Mouse (Mus musculus) G1E-ER4 (cell line): Measurements from ENCODE around the gene Rilp. TPM values are rescaled to one million over a fixed set of nuclear protein-coding genes. Genes with fewer than 3 reads are reported as not detected.

ENCODE experiments used
- GATA1 ChIP-seq: IDR thresholded peaks from one replicate; pipeline ENCODE4 v1.8.0; 2012; ENCODE audit warnings: low read length, inconsistent platforms
- polyA plus RNA-seq: library from polyadenylated mRNA; stranded (reverse); fragments of >175 nt; gene quantifications from 2 replicates; pipeline ENCODE4 v1.2.3, GENCODE M21; 2012

Rilp gene
- polyA plus RNA-seq, 1 experiment = 0.37 TPM

GRCm38 (mm10) chr11:75537491-75538183 is 27.7 kb downstream of the Rilp start:
- no peak for TF ChIP-seq GATA1

GRCm38 (mm10) chr11:75538184-75538969 is 28.5 kb downstream of the Rilp start:
- TF ChIP-seq GATA1 = no peak

GRCm38 (mm10) chr11:75538970-75539299 is 29.0 kb downstream of the Rilp start:
- no peak for TF ChIP-seq GATA1

- no peak for TF ChIP-seq GATA1
Observed at GRCm38 (mm10) chr11:75540209-75540608, 30.3 kb downstream of the Rilp start.

GRCm38 (mm10) chr11:75540710-75541581 is 31.1 kb downstream of the Rilp start:
- no peak for TF ChIP-seq GATA1

- TF ChIP-seq GATA1 = no peak
Observed at GRCm38 (mm10) chr11:75544713-75545112, 34.8 kb downstream of the Rilp start.

GRCm38 (mm10) chr11:75546057-75546456 is 36.2 kb downstream of the Rilp start:
- no peak for TF ChIP-seq GATA1

GRCm38 (mm10) chr11:75549658-75550111 is 39.8 kb downstream of the Rilp start:
- TF ChIP-seq GATA1 = no peak

GRCm38 (mm10) chr11:75550200-75550946 is 40.5 kb downstream of the Rilp start:
- no peak for TF ChIP-seq GATA1

- TF ChIP-seq GATA1 = no peak
Observed at GRCm38 (mm10) chr11:75551321-75551720, 41.4 kb downstream of the Rilp start.

- no peak for TF ChIP-seq GATA1
Observed at GRCm38 (mm10) chr11:75551961-75552441, 42.1 kb downstream of the Rilp start.

- TF ChIP-seq GATA1 = no peak
Observed at GRCm38 (mm10) chr11:75552906-75553482, 43.1 kb downstream of the Rilp start.

- no peak for TF ChIP-seq GATA1
Observed at GRCm38 (mm10) chr11:75557142-75557541, 47.2 kb downstream of the Rilp start.

- TF ChIP-seq GATA1 = no peak
Observed at GRCm38 (mm10) chr11:75558101-75558500, 48.2 kb downstream of the Rilp start.
